Mouse (Mus musculus) heart, adult 2 months (tissue): ENCODE measurements at regions not wholly inside any gene's neighbourhood (a gene's known extent, or its start where the extent isn't known, plus 50 kb on each side); places are given as distances from the start of the nearest gene placed in this dataset.

Experiments
- CTCF ChIP-seq: fragments of 200-600 bp; IDR thresholded peaks from 2 replicates; pipeline ENCODE4 v1.8.1; 2022; ENCODE audit warnings: antibody characterized with exemption, mild to moderate bottlenecking, moderate library complexity
- EP300 ChIP-seq: fragments of 200-500 bp; IDR thresholded peaks from 2 replicates; pipeline ENCODE4 v1.6.1; 2011; ENCODE audit warnings: low read depth, low read length, control low read depth; ENCODE audit not compliant: insufficient read depth
- POLR2A ChIP-seq: fragments of 200-500 bp; IDR thresholded peaks from 2 replicates; pipeline ENCODE4 v1.6.1; 2011; ENCODE audit warnings: mild to moderate bottlenecking, low read depth, low read length, control low read depth; ENCODE audit not compliant: insufficient read depth

DNA sequence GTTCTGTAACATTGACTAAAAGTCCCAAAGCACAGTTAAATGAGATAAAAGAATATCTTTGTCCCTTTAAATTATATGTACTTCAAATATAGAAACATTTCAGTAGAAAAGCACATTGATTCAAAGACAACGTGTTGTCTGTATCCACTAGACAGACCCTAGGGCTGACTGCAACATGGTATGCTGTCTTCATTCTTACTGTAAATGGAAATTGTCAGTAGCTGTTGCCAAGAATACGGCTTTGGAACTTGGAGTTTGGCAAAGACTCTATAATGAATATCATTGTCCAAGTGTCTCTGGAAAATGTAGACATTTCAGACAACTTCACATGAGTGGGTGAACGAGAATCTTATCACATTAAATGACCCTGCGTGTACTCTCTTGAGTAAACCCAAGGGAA, 311.2 kb downstream of the Kcnj2 start:
- TF ChIP-seq CTCF, result no peak
- TF ChIP-seq EP300, result no peak
- TF ChIP-seq POLR2A, result no peak
